Mouse (Mus musculus) myocyte (in vitro differentiated cells): ENCODE results near the gene Stk4. TPM values are rescaled to one million over a fixed set of nuclear protein-coding genes. Genes with fewer than 3 reads are reported as not detected.

ENCODE experiments used
- H3K27me3 ChIP-seq: one replicate; pipeline ENCODE4 v1.6.1; 2011; ENCODE audit not compliant: control insufficient read depth, insufficient read depth, insufficient read length
- H3K36me3 ChIP-seq: one replicate; pipeline ENCODE4 v1.6.1; 2011; ENCODE audit not compliant: control insufficient read depth, insufficient read depth
- H3K4me2 ChIP-seq: one replicate; pipeline ENCODE4 v1.6.1; 2011; ENCODE audit warnings: low read depth, control low read depth
- H3K4me3 ChIP-seq: one replicate; pipeline ENCODE4 v1.5.1; 2011; ENCODE audit warnings: mild to moderate bottlenecking, control low read depth, moderate library complexity
- H3K79me2 ChIP-seq: one replicate; pipeline ENCODE4 v1.6.1; 2011; ENCODE audit not compliant: control insufficient read depth, insufficient read depth
- H3ac ChIP-seq: one replicate; pipeline ENCODE4 v1.6.1; 2011; ENCODE audit not compliant: control insufficient read depth, insufficient read length
- CEBPB ChIP-seq: IDR thresholded peaks from 2 replicates; pipeline ENCODE4 v1.6.1; 2011; ENCODE audit warnings: mild to moderate bottlenecking, moderate library complexity; ENCODE audit not compliant: poor library complexity, insufficient read depth, severe bottlenecking
- E2F4 ChIP-seq: IDR thresholded peaks from one replicate; pipeline ENCODE4 v1.6.1; 2011; ENCODE audit warnings: mild to moderate bottlenecking, control low read depth, moderate library complexity; ENCODE audit not compliant: insufficient read depth
- MAX ChIP-seq: IDR thresholded peaks from one replicate; pipeline ENCODE4 v1.6.1; 2011; ENCODE audit warnings: low read depth, mild to moderate bottlenecking, control low read depth
- MYOD1 ChIP-seq, 3 experiments: IDR thresholded peaks; one replicate each; pipeline ENCODE4 v1.6.1; 2011; ENCODE audit warnings: control low read depth in 2 of 3, low read depth in 2 of 3, mild to moderate bottlenecking in 2 of 3, moderate library complexity in 1 of 3; ENCODE audit not compliant: insufficient read length in 2 of 3, control insufficient read depth in 1 of 3
- MYOG ChIP-seq, 3 experiments: IDR thresholded peaks; one replicate each; pipeline ENCODE4 v1.6.1; 2011; ENCODE audit warnings: control low read depth in 2 of 3, low read depth in 2 of 3, mild to moderate bottlenecking in 2 of 3; ENCODE audit not compliant: insufficient read length in 2 of 3, control insufficient read depth in 1 of 3, insufficient read depth in 1 of 3
- POLR2A ChIP-seq: IDR thresholded peaks from one replicate; pipeline ENCODE4 v1.6.1; 2011; ENCODE audit warnings: low read depth, mild to moderate bottlenecking, control low read depth, moderate library complexity; ENCODE audit not compliant: insufficient read length
- POLR2AphosphoS2 ChIP-seq: IDR thresholded peaks from one replicate; pipeline ENCODE4 v1.6.1; 2011; ENCODE audit warnings: low read depth, control low read depth; ENCODE audit not compliant: insufficient read length
- REST ChIP-seq: IDR thresholded peaks from one replicate; pipeline ENCODE4 v1.6.1; 2011; ENCODE audit warnings: mild to moderate bottlenecking, control low read depth, moderate library complexity; ENCODE audit not compliant: insufficient read depth, insufficient read length
- SRF ChIP-seq: IDR thresholded peaks from one replicate; pipeline ENCODE4 v1.6.1; 2011; ENCODE audit warnings: low read depth; ENCODE audit not compliant: control insufficient read depth, insufficient read length
- TCF12 ChIP-seq: IDR thresholded peaks from one replicate; pipeline ENCODE4 v1.6.1; 2011; ENCODE audit warnings: mild to moderate bottlenecking, control low read depth; ENCODE audit not compliant: poor library complexity, insufficient read depth, severe bottlenecking
- TCF3 ChIP-seq: IDR thresholded peaks from one replicate; pipeline ENCODE4 v1.6.1; 2011; ENCODE audit warnings: low read depth, control low read depth; ENCODE audit not compliant: insufficient read length
- USF1 ChIP-seq: IDR thresholded peaks from one replicate; pipeline ENCODE4 v1.6.1; 2011; ENCODE audit warnings: low read depth, mild to moderate bottlenecking, control low read depth, moderate library complexity
- polyA plus RNA-seq: library from polyadenylated mRNA; unstranded; fragments of >200 nt; fragmentation: generic; extraction: Trizol; gene quantifications from one replicate; pipeline ENCODE4 v1.2.1, GENCODE M21; 2012; ENCODE audit warnings: missing spikeins

Gene Stk4
- polyA plus RNA-seq, 1 experiment: 9.8 TPM

DNA sequence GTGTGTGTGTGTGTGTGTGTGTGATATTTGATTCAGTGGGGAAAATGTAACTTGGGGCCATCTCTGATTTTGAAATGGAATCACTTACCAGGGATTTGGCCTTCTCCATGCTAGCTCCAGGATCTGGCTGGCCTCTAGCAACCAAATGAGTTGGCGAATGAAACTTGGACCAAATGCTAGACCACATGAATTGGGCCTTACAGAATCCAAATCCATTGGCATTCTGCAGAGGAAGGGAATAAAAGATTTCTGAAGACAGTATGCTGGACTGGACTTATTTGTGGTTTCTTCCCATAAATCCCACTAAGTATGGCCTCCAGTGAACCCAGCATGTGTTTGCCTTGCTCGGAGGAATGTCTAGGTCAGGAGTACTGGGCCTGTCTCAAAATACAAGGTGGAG is 88.7 kb downstream of the Stk4 start:
- no peaks in the 10 kb centered on the region for H3K27me3 ChIP-seq
- no peak overlapping the region for H3K4me3 ChIP-seq
- H3K79me2 ChIP-seq: no peaks in the 10 kb centered on the region
- H3K36me3 ChIP-seq: no peaks in the 10 kb centered on the region
- H3ac ChIP-seq: no peak overlapping the region
- no peak for TF ChIP-seq E2F4
- no peak for TF ChIP-seq MYOD1 (IDR thresholded peaks at IDR 0.05; ENCODE audit: control insufficient read depth in 1 of 3, insufficient read length in 2 of 3, low read depth in 2 of 3)
- TF ChIP-seq USF1: no peak
- no peak for TF ChIP-seq TCF12
- TF ChIP-seq POLR2AphosphoS2: no peak
- TF ChIP-seq SRF: no peak
- no peak for TF ChIP-seq POLR2A
- no peak for TF ChIP-seq TCF3
- no peak for TF ChIP-seq MAX
- no peak for TF ChIP-seq REST
- no peak for TF ChIP-seq CEBPB
- no peak for TF ChIP-seq MYOG (IDR thresholded peaks at IDR 0.05; ENCODE audit: control insufficient read depth in 1 of 3, insufficient read depth in 1 of 3, insufficient read length in 2 of 3, low read depth in 2 of 3)
- no peak overlapping the region for H3K4me2 ChIP-seq

DNA sequence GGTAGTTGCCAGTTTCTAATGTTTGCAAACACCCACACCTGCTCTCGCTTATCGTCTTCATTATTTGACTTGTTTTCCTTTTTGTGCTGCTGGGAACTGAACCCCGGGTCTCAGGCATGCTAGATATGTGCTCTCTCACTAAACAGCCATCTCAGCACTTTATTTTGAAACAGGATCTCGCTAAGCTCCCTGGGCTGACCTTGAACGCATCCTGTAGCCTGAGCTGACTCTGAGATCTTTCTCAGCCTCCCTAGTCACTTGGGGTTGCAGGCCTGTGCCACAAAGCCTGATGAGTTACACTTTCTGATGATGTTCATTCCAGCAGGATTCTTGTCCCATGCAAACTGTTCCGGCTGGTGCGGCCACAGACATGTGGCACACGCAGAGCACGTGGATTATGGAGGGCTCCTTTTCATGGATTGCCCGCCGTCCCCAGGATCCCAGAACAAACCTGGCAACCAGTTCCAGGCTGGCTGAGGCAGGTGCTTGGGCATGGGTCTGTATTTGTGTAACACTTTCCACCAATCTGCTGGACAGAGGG is 91.5 kb downstream of the Stk4 start:
- Histone ChIP-seq H3K36me3 (no peaks in the 10 kb centered on the region), H3K27me3 (peaks cover 22% of the 10 kb centered on the region)

GRCm38 (mm10) chr2:164164941-164165340 is 94.8 kb downstream of the Stk4 start:
- TF ChIP-seq MYOG (IDR thresholded peaks at IDR 0.05; ENCODE audit: control insufficient read depth in 1 of 3, insufficient read depth in 1 of 3, insufficient read length in 2 of 3, low read depth in 2 of 3): no peak
- TF ChIP-seq POLR2AphosphoS2: no peak
- no peak for TF ChIP-seq CEBPB
- no peak for TF ChIP-seq REST
- no peak for TF ChIP-seq MYOD1 (IDR thresholded peaks at IDR 0.05; ENCODE audit: control insufficient read depth in 1 of 3, insufficient read length in 2 of 3, low read depth in 2 of 3)
- TF ChIP-seq E2F4: no peak
- TF ChIP-seq POLR2A: no peak
- no peak for TF ChIP-seq TCF3
- no peak for TF ChIP-seq TCF12
- no peak for TF ChIP-seq USF1
- no peak for TF ChIP-seq MAX
- no peak for TF ChIP-seq SRF
- Histone ChIP-seq H3K36me3 (no peaks in the 10 kb centered on the region), H3K79me2 (no peaks in the 10 kb centered on the region), H3K27me3 (peaks cover 46% of the 10 kb centered on the region), H3ac (no peak overlapping the region), H3K4me2 (no peak overlapping the region), H3K4me3 (no peak overlapping the region)

More for the DNA sequence above, 91.5 kb downstream of the Stk4 start:
- Histone ChIP-seq H3K4me3 (no peak overlapping the region), H3K4me2 (no peak overlapping the region), H3ac (no peak overlapping the region), H3K79me2 (no peaks in the 10 kb centered on the region)
- no peak for TF ChIP-seq SRF
- no peak for TF ChIP-seq TCF3
- no peak for TF ChIP-seq MYOG (IDR thresholded peaks at IDR 0.05; ENCODE audit: control insufficient read depth in 1 of 3, insufficient read depth in 1 of 3, insufficient read length in 2 of 3, low read depth in 2 of 3)
- TF ChIP-seq POLR2AphosphoS2: no peak
- TF ChIP-seq MAX: no peak
- TF ChIP-seq REST: no peak
- TF ChIP-seq E2F4: no peak
- TF ChIP-seq MYOD1 (IDR thresholded peaks at IDR 0.05; ENCODE audit: control insufficient read depth in 1 of 3, insufficient read length in 2 of 3, low read depth in 2 of 3): no peak
- TF ChIP-seq CEBPB: no peak

DNA sequence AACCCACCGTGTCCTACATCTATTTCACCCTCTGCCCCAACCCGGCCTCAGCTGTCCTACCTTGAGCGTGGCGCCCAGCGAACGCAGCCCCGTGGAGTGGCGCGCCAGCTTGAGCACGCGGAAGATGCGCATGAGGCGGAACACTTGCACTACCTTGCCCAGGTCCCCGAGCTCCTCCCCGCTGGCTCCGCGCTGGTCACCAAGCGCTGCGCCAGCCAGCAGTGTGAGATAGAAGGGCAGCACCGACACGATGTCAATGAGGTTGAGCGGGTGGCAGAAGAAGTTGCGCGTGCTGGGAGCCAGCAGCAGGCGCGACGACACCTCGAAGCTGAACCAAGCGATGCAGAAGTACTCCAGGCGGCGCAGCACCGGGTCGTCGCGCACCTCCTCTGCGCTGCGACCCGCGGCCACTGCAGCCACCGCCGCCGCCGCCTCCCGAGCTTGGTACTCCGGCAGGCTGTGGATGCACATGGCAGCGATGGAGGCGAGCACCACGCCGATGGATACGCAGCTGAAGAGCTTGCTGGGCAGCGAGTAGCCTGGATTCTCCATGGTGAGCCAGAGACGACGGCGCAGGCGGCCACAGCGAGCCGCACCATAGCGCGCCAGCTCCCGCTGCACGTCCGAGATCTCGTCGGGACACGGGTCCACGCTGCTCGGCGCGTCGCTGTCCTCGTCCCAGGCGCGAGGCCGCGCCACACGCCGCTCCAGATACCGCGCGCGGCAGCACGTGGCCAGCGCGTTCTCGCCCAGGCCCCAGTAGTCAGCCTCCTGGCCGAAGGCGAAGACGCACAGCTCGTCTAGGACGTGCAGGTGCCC is 97.8 kb downstream of the Stk4 start:
- H3ac ChIP-seq: no peak overlapping the region
- H3K36me3 ChIP-seq: no peaks in the 10 kb centered on the region
- H3K27me3 ChIP-seq: peaks cover 68% of the 10 kb centered on the region
- TF ChIP-seq TCF3: no peak
- TF ChIP-seq MAX: no peak
- no peak for TF ChIP-seq SRF
- no peak for TF ChIP-seq MYOG (IDR thresholded peaks at IDR 0.05; ENCODE audit: control insufficient read depth in 1 of 3, insufficient read depth in 1 of 3, insufficient read length in 2 of 3, low read depth in 2 of 3)
- TF ChIP-seq POLR2A: no peak
- no peak for TF ChIP-seq CEBPB
- TF ChIP-seq REST: no peak
- no peak for TF ChIP-seq TCF12
- no peak for TF ChIP-seq USF1
- TF ChIP-seq MYOD1 (IDR thresholded peaks at IDR 0.05; ENCODE audit: control insufficient read depth in 1 of 3, insufficient read length in 2 of 3, low read depth in 2 of 3): no peak
- no peak for TF ChIP-seq POLR2AphosphoS2
- TF ChIP-seq E2F4: no peak
- H3K79me2 ChIP-seq: no peaks in the 10 kb centered on the region
- H3K4me3 ChIP-seq: no peak overlapping the region
- no peak overlapping the region for H3K4me2 ChIP-seq
